Mouse (Mus musculus) embryonic fibroblast, embryonic 13.5 days (primary cell): ENCODE data around the gene Zbtb2.

Source experiments
- CTCF ChIP-seq: IDR thresholded peaks from 2 replicates; pipeline ENCODE4 v1.5.1; 2011; ENCODE audit warnings: mild to moderate bottlenecking, control low read depth, low read length, moderate library complexity, borderline replicate concordance; ENCODE audit not compliant: insufficient read depth
- POLR2A ChIP-seq: IDR thresholded peaks from 2 replicates; pipeline ENCODE4 v1.6.1; 2011; ENCODE audit warnings: low read depth, mild to moderate bottlenecking, control low read depth, low read length, moderate library complexity

DNA sequence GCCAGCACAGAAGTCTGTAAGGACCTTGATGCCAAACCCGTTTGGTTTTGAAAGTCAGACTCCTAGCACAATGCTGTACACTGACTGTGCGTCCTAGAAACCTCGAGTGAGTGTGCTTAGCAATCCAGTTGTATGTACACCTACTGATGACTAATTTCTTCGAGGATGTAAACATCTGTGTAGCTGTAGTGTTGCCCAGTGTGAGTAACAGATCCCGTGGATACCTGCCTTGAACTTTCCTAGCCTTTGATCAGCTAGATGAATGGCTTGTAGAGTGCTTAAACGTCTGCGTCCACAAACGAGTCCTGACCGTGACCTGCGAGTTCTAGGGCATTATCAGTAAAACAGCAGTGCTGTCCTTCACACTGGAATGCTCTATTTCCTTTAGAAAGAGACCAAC, 1.1 kb upstream of the Zbtb2 start:
- TF ChIP-seq POLR2A = no peak
- no peak for TF ChIP-seq CTCF
